Comparison of ENCODE assay signal across 7 mouse cellular contexts in genomic region chr6:125355197-125355741, GRCm38 (mm10). TPM values are rescaled to one million over a fixed set of nuclear protein-coding genes. Genes with fewer than 3 reads are reported as not detected.
A peak's percentile ranks its signal among the peaks of the same experiment; 100 is the strongest.
DNase-seq lines count a peak whose midpoint lies in the region; ATAC-seq lines count a peak whose summit lies in the region.

No protein-coding gene starts in this region.

- peak overlapping the region; percentile 98 for H3K27ac ChIP-seq in macrophage

- intact Hi-C loops in left cerebral cortex, postnatal 14 days (cut with DNase I), result no loop called here

- DNase-seq in CD4-positive helper T cell, adult 2 months (ENCODE audit: low read depth, low spot score), result peak; percentile 68
- peak; percentile 64 for DNase-seq in forelimb bud, embryonic 11.5 days (ENCODE audit: low read depth, low spot score)
- DNase-seq in thymus, postnatal 4 days, result peak; percentile 82
- DNase-seq in left cerebral cortex, postnatal 14 days (ENCODE audit: low spot score in 2 of 2), result no peak
- no peak for DNase-seq in cerebellum, adult 9-11 months

- H3K36me3 ChIP-seq in macrophage (ENCODE audit: inconsistent target), result peaks cover 25% of the 10 kb centered on the region

- peaks cover 91% of the 10 kb centered on the region for H3K79me2 ChIP-seq in macrophage (ENCODE audit: inconsistent target)

- H3K4me3 ChIP-seq in macrophage (ENCODE audit: inconsistent target), result peak overlapping the region; percentile 2; the same call in 1 of the 2 replicates

- WGBS in macrophage (ENCODE audit: missing documents), result 31% methylated on average over 9 of the region's 10 CpGs

- peak; percentile 36 for ATAC-seq in CD4-positive, CD25-positive, alpha-beta regulatory T cell, adult 4 months

RNA-seq across cellular contexts. Expression of gene Tnfrsf1a, which starts 6.1 kb away (rescaled TPM):
- 10 to 100 TPM; 24.9 to 43.5 TPM for polyA plus RNA-seq in CD4-positive, CD25-positive, alpha-beta regulatory T cell, adult 4 months (2017; shearing (Covaris generic))
- 10 to 100 TPM; 29.7 to 99.0 (median 73.5) TPM for total RNA-seq in macrophage (2018; cell fraction: chromatin; rRNA removed)
- total RNA-seq in macrophage (2018; cell fraction: cytosol; rRNA removed), result 100 to 1,000 TPM; 110 to 188 (median 152) TPM
- 100 to 1,000 TPM in 20 of 26 experiments, 10 to 100 TPM in 6; 88.2 to 190 (median 134) TPM for total RNA-seq in macrophage (2018; cell fraction: nucleus; rRNA removed)
- polyA plus RNA-seq in macrophage (2018), result 140 to 157 TPM (median 155 TPM) in 3 replicates
- 10 to 100 TPM; 11.5 to 12.3 TPM for total RNA-seq in left cerebral cortex, postnatal 14 days (2021)

RNA-seq across cellular contexts. Expression of gene Plekhg6, which starts 25.3 kb away (rescaled TPM):
- under 1 TPM in 1 of 2 experiments, not detected in 1; 0.12 TPM for polyA plus RNA-seq in CD4-positive, CD25-positive, alpha-beta regulatory T cell, adult 4 months (2017; shearing (Covaris generic))
- total RNA-seq in macrophage (2018; cell fraction: chromatin; rRNA removed), result under 1 TPM in 1 of 26 experiments, not detected in 25; 0.33 TPM
- total RNA-seq in macrophage (2018; cell fraction: cytosol; rRNA removed), result not detected
- total RNA-seq in macrophage (2018; cell fraction: nucleus; rRNA removed), result not detected
- polyA plus RNA-seq in macrophage (2018), result not detected in 3 replicates
- total RNA-seq in left cerebral cortex, postnatal 14 days (2021), result under 1 TPM; 0.13 to 0.30 TPM

RNA-seq across cellular contexts. Expression of gene Scnn1a, which starts 34.8 kb away (rescaled TPM):
- polyA plus RNA-seq in CD4-positive, CD25-positive, alpha-beta regulatory T cell, adult 4 months (2017; shearing (Covaris generic)), result not detected
- total RNA-seq in macrophage (2018; cell fraction: chromatin; rRNA removed), result 1 to 10 TPM in 25 of 26 experiments, under 1 TPM in 1; 0.74 to 8.4 (median 3.2) TPM
- 1 to 10 TPM in 25 of 26 experiments, under 1 TPM in 1; 0.86 to 2.6 (median 1.5) TPM for total RNA-seq in macrophage (2018; cell fraction: cytosol; rRNA removed)
- 1 to 10 TPM in 25 of 26 experiments, under 1 TPM in 1; 0.58 to 6.0 (median 2.6) TPM for total RNA-seq in macrophage (2018; cell fraction: nucleus; rRNA removed)
- polyA plus RNA-seq in macrophage (2018), result 0.93 to 1.8 TPM (median 1.3 TPM) in 3 replicates
- total RNA-seq in left cerebral cortex, postnatal 14 days (2021), result 1 to 10 TPM; 2.9 TPM

RNA-seq across cellular contexts. Expression of gene Ltbr, which starts 41.6 kb away (rescaled TPM):
- under 1 TPM in 1 of 2 experiments, not detected in 1; 0.28 TPM for polyA plus RNA-seq in CD4-positive, CD25-positive, alpha-beta regulatory T cell, adult 4 months (2017; shearing (Covaris generic))
- total RNA-seq in macrophage (2018; cell fraction: chromatin; rRNA removed), result 10 to 100 TPM in 25 of 26 experiments, 1 to 10 TPM in 1; 9.9 to 76.7 (median 35.1) TPM
- total RNA-seq in macrophage (2018; cell fraction: cytosol; rRNA removed), result 10 to 100 TPM; 42.1 to 80.0 (median 63.8) TPM
- total RNA-seq in macrophage (2018; cell fraction: nucleus; rRNA removed), result 10 to 100 TPM; 27.8 to 92.3 (median 45.0) TPM
- polyA plus RNA-seq in macrophage (2018), result 54.9 to 70.4 TPM (median 60.9 TPM) in 3 replicates
- total RNA-seq in left cerebral cortex, postnatal 14 days (2021), result 1 to 10 TPM; 8.8 to 9.3 TPM

Comparison
In these comparisons a context has a peak if more than half of its experiments do, and no peak if none do; other contexts are left out.
1. DNase-seq: peak in CD4-positive helper T cell, adult 2 months (single experiment), forelimb bud, embryonic 11.5 days (single experiment) and thymus, postnatal 4 days (single experiment); none in left cerebral cortex, postnatal 14 days (0 of 2) and cerebellum, adult 9-11 months (single experiment).